Mouse (Mus musculus) testis, postnatal 14 days (tissue): Measurements from ENCODE around the gene Tgif1.

Experiments
- DNase-seq: peaks from one replicate; pipeline ENCODE4 v3.0.0; 2021; ENCODE audit warnings: low spot score

The Tgif1 gene

GRCm38 (mm10) chr17:70853436-70853905 is at the start of gene Tgif1:
Tgif1 (minus strand) TSS chr17:70853546.
- peak; percentile 53 for DNase-seq

DNA sequence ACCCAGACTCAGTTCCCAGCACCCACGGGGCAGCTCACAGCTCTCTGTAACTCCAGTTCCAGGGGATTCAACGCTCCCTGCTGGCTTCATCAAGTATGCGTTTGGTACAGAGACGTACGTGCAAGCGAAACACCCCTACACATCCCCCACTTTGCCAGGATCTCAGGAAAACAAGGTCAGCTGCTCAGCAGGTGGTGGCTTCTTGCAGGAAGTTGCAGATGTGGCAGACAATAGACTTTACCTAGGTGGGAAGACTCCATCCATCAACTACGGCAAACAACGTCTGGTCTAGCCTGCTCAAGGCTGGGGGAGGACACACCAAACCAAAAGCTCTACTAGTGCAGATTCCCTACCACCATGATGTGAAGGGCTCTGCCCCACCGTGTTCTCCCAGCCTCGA is 47.3 kb upstream of the Tgif1 start:
- no peak for DNase-seq

- DNase-seq, result no peak
Observed at GRCm38 (mm10) chr17:70899642-70900041, 46.3 kb upstream of the Tgif1 start.

DNA sequence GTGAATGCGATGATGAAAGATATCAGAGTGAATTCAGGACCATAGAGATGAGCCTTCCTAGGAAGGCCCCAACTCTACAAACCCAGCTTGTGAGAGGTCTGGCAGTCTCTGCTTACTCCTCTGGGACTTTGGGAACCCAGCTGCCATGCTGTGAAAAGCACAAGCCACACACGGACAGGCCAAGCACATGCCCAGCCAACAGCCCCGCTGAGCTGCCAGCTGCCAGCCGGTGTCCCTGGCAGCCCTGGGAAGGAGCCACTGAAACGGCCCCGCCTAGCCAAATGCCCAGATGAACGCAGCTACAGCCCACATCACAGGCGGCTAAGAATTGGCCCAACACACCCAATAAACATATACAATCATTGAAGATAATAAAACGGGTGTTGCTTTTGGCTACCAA is 41.5 kb upstream of the Tgif1 start:
- DNase-seq, result no peak

- DNase-seq, result no peak
Observed at GRCm38 (mm10) chr17:70893151-70893550, 39.8 kb upstream of the Tgif1 start.

DNA sequence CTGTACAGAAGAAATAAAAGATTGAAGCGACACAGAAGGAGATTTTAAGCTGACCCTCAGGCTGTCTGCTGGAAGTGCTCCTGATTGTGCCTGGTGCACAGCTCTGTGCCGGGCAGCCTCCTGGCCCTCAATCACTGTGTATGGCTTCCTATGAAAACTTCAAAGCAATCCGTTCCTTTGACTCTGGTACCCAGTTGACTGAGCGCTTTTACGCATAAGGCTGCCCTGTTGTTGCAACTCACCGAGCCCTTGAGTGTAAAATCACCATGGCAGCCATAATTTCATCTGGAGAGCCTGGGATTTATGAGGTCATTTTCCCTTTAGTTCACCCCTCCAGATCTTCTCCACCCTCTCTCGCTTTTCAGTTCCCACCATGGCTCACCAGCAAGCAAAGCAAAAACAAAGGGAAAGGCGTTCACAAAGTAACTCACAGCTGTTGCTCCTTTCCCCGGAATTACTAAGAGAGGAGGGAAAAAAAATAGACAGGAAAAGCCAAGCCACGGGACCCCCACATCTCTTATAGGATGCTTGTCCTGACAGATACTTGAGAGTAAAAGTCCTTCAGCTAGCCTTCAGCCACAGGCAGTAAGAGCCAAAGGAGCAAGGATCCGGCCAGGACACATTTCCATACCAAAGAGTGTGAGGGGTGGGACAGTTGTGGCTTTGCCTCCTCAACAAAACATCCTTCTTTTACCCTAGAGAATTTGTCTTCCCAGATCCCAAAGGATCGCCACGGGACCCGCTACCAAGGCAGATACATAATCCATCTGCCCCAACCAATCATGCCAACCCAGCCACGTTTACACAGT is 39.1 kb upstream of the Tgif1 start:
- no peak for DNase-seq

GRCm38 (mm10) chr17:70890571-70890970 is 37.2 kb upstream of the Tgif1 start:
- DNase-seq, result no peak

- DNase-seq, result peak; percentile 14
Observed at GRCm38 (mm10) chr17:70888657-70889056, 35.3 kb upstream of the Tgif1 start.

DNA sequence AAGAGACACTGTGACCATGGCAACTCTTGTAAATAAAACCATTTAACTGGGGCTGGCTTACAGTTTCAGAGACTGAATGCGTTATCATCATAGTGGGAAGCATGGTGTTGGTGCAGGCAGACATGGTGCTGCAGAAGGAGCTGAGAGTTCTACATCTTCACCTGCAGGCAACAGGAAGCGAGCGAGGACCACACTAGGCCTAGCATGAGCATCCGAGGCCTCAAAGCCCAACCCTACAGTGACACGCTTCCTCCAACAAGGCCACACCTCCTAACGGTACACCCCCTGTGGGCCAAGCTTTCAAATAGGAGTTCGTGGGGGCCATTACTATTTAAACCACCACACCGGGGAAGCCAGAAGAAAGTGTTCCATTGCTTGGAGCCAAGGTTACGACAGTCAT is 34.5 kb upstream of the Tgif1 start:
- no peak for DNase-seq

DNA sequence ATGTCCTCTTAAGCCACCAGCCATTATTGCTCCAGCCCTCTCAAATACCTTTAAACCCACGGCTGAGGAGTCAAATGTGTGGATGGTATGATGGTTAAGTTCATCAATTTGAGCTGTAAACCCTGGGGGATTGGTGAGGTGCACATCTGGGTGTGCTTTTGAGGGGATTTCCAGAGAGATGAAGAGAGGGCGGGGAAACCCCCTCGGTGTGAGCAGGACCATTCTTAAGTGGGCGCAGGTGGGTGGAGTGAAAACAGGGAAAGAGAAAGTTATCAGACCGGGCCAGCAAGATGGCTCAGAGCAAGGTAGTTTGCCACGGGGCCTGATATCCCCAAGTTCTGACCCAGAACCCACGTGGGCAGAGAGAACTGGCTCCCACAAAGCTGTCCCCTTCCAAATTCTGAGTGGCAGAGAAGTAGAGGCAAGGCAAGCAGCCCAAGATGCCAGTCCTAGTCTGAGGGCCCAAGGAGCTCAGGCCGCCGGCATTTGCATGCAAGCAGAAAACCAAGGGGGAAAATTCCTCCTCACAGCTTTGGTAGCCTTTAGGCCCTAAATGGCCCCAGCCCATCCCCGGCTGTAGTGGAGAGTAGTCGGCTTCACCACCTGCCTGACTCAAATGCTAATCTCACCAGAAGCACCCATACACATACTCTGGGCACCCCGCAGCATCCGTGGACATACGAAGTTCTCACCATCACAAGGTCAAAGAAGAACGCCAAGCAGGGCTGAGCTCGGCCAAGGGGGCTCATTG is 33.5 kb upstream of the Tgif1 start:
- DNase-seq, result no peak

DNA sequence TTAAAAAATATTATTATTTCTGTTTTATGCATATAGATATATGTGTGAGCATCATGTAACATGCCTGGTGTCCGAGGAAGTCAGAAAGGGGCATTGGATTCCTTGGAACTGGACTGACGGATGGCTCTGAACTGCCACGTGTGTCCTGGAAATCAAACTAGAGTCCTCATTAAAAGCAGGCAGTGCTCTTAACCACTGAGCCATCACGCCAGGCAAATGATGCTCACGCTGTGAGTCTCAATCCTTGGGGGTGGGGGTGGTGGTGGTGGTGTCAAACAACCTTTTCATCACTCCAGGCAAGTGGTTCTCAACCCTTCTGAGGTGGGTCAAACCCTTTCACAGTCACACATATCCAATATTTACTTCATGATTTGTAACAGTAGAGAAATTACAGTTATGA is 32.5 kb upstream of the Tgif1 start:
- DNase-seq, result no peak

- DNase-seq, result no peak
Observed at GRCm38 (mm10) chr17:70881934-70882333, 28.6 kb upstream of the Tgif1 start.

DNA sequence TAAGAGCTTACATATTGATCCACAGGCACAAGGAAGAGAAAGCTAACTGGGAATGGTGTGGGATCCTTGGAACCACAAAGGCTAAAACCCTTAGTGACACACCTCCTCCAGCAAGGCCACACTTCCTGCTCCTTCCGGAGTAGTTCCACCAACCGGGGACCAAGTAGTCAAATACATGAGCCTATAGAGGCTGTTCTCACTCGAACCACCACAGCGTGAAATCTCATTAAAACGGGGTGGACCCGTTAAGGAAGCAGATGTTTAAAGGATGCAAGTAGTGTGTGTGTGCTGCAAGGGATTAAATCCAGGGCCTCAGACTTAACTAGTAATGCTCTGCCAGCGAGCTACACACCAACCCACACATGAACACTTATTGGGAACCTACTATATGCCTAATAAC is 27.8 kb upstream of the Tgif1 start:
- DNase-seq, result no peak

GRCm38 (mm10) chr17:70878237-70878636 is 24.9 kb upstream of the Tgif1 start:
- DNase-seq, result no peak

- no peak for DNase-seq
Observed at GRCm38 (mm10) chr17:70873778-70874124, 20.4 kb upstream of the Tgif1 start.

DNA sequence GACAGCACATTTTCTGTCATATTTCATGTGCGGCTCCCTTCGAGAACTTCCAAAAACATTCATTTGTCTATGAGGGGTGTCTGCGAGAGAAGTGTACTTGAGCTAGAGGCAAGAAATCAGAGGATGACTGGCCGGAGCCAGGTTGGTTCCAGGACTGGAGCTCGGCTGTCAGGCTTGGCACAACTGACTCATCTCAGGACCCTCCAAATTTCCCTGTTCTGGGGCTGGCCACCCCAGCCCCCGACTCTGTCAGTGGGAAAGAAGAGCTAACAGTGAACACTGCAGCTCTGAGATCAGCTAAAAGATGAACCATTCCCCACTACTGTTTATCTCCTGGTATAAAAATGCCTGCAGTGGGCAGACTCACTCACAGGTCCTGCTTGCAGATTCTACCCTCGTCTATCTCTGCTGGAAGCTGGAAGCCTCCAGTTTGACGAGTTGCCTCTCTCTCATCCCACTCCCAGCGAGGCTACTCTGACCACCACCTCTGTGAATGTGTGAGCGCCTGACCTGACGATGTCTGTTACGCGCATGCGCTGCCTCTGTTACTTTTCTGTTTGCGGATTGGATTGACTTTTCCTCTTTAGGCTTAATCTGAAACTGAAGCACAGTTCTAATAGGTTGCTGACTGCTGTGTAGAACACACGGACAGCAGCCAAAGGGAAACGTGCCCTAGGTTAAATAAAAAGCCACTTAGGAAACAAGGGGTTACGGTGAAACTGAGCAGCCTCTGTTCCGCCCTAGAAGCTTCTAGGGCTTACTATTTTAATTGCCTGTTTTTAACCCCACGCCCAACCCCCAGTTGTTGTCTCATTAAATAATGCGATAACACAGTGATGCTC is 19.8 kb upstream of the Tgif1 start:
- DNase-seq, result no peak

- no peak for DNase-seq
Observed at GRCm38 (mm10) chr17:70872094-70872929, 19.0 kb upstream of the Tgif1 start.

- DNase-seq, result no peak
Observed at GRCm38 (mm10) chr17:70871676-70872075, 18.3 kb upstream of the Tgif1 start.

DNA sequence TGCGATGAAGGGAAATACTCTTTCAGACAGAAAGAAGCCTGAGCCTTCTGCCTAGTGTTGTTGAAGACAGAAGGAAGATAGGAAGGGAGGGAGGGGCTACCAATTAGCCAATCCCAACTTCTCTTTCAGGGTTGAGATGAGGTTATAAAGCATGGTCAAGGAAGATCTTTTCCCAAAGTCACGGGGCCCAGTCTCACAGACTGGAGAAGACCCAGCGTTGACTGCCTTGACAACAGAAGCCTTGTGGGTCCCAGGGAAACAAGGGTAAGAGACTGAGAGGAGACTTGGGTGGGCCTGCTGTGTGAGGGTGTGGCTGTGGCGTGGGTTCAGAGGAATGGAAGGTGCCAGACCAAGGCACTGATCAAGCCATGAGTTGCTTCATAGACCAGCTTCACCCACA is 17.2 kb upstream of the Tgif1 start:
- DNase-seq, result no peak

DNA sequence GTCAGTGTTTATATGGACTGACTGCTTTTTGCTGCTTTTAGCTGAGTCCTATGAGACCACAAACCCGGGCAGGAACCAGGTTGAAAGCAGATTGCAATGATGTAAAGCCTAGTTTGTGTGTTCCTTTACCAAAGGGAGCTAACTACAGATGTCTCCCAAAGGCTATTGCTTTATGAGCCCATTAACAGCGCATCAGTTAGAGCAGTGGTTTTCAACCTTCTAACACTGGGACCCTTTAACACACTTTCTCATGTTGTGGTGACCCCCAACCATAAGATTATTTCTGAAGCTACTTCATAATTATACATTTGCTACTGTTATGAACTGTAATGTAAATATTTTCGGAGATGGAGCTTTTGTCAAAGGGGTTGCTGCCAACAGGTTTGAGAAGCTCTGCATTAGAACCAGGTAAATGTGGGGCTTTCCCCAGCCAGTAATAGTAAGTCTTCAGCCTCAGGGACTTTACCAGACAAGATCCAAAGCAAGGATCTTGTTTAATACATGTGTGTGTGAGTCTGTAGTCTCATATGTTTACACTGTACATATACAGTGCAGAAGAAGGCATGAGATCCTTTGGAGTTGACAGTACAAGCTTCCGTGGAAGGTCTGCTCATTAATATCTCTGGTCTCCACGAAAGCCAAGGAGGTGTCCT is 15.4 kb upstream of the Tgif1 start:
- no peak for DNase-seq

- no peak for DNase-seq
Observed at GRCm38 (mm10) chr17:70866538-70867114, 13.3 kb upstream of the Tgif1 start.
